Mouse (Mus musculus) left cerebral cortex, postnatal 36 days (tissue): ENCODE measurements around the gene Slc2a1. TPM values are rescaled to one million over a fixed set of nuclear protein-coding genes. Genes with fewer than 3 reads are reported as not detected.

Experiments used
- DNase-seq, 2 experiments: peaks; one replicate each; pipeline ENCODE4 v3.0.0; 2021 to 2022; ENCODE audit warnings: low spot score in 2 of 2, mixed read lengths in 1 of 2
- intact Hi-C: fragments of 180-260 bp; cut with DNase I; formaldehyde crosslinking; loops from one replicate; pipeline ENCODE4 v1.15.1; 2025
- total RNA-seq, 2 experiments: library from RNA; stranded (reverse); gene quantifications; 2 replicates each; pipeline ENCODE4 v1.2.3; 2021

Slc2a1 gene
- total RNA-seq: 100 to 1,000 TPM; 107 to 126 TPM

GRCm38 (mm10) chr4:119108495-119109408, at the start of gene Slc2a1:
Slc2a1 (plus strand) TSS chr4:119108711.
- DNase-seq: peak; percentile 87 to 91
- intact Hi-C loops: loop anchor here (5.0 kb wide), 1 partner anchor 101 kb away; no protein-coding TSS in a partner anchor

GRCm38 (mm10) chr4:119066791-119067190, 41.7 kb upstream of the Slc2a1 start:
- no peak for DNase-seq
- intact Hi-C loops: no loop called here

DNA sequence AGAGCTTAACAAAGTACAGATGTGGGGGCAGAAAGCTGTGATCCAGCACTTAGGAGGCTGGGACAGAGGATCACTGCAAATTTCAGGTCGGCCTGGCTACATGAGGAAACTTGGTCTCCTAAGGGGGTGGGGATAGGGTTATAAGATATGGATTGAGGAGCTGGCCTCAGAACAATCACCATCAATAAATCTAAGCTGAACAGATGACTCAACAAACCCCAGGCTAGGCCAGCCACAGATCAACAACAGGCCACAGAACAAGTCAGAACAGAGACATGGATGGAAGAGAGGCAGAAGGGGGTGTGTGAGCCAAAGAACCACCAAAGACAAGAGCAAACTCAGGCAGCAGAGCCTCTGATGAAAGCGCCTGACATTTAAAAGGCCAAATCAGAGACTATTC, 41.3 kb upstream of the Slc2a1 start:
- intact Hi-C loops: no loop called here
- no peak for DNase-seq

GRCm38 (mm10) chr4:119068918-119069317, 39.6 kb upstream of the Slc2a1 start:
- no peak for DNase-seq
- intact Hi-C loops: no loop called here

- intact Hi-C loops: no loop called here
- DNase-seq: no peak
Observed at GRCm38 (mm10) chr4:119070181-119070580, 38.3 kb upstream of the Slc2a1 start.

DNA sequence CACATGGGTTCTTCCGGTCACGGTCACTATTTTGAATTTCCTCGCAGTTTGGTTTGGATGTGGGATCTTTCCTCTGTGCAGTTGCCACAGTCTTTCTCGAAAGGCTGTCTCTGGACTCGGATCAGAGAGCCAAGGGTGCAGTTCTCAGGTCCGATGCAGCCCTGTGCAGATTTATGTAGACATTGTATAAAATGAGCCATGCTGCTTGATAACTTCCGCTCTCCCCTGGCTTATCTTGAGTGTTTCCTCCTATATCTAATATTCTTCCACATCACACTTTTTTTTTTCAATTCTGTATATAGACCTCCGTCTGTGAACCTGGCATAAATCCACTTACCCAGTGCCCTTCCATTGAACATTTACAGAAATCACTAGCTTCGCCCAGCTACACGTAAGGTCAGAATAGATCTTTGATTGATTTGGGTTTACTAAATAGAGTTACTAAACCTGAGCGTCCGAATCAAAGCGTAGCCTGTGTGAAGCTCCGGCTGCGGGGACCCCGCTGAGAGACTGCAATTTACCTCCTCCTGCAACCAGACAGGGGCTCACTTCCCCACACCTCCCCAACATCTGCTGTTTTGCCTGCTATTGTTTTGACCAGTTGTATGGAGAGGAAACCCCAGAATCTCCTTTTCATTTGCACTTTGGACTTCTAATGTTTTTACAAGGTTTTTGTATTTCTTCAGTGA, 37.4 kb upstream of the Slc2a1 start:
- intact Hi-C loops: no loop called here
- DNase-seq: no peak

DNA sequence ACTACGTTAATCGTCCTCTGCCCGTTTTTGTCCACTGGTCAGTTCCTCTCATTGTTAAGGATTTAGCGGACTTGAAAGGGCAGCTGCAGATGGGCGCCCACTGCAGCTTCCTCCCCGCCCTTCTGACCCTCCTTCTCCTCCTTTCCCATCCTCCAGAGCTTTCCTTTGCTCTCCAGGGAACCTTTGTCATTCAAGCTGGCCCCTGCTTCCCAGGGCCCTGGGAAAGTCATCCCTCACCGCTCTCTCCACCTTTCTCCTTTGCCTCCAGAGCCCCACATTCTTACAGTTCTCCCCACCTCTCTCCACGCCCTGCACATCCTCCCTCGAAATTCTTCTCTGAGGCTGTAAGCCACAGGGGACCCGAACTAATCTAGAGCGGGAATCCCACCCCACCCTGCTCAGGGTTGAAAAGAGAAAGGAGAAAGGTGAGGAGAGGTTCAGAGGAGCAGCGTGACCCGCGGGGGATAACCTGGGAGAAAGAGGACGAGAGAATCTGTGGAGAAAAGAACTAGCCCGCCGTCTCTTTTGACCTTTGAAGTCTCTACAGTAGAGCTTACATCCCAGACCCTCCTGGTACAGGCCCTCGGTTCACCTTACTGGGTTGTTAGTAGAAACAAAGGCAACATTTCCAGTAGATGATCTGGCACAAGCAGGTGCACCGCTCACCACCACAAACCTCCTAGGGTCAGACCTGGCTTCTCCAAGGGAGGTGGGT, 36.7 kb upstream of the Slc2a1 start:
- no peak for DNase-seq
- intact Hi-C loops: no loop called here

DNA sequence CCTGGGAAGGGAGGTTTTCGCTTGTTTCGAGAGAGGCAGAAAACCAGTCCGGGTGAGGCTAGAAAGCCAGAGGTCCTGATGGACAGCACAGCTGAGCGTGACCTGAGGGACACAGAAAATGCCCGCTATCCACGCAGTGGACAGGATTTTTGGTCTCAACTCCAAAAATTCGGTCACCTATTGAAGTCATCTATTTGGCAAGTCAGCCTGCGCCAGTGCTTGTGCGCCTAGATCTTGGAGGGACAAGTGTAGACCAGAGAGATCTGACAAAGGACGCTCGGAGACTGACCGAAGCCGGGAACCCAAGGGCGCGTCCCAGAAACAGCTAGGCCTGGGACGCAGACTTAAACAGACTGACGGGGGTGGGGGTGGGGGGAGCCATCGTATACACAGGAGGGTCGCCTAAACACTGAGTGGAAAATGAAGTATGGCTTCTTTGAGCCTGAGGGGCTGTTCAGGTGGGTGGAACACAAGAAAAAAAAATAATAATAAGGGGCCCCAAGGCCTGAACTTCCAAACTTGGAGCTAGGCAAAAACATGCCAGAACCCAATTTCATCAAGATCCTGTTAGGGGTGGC, 36.1 kb upstream of the Slc2a1 start:
- intact Hi-C loops: no loop called here
- no peak for DNase-seq

DNA sequence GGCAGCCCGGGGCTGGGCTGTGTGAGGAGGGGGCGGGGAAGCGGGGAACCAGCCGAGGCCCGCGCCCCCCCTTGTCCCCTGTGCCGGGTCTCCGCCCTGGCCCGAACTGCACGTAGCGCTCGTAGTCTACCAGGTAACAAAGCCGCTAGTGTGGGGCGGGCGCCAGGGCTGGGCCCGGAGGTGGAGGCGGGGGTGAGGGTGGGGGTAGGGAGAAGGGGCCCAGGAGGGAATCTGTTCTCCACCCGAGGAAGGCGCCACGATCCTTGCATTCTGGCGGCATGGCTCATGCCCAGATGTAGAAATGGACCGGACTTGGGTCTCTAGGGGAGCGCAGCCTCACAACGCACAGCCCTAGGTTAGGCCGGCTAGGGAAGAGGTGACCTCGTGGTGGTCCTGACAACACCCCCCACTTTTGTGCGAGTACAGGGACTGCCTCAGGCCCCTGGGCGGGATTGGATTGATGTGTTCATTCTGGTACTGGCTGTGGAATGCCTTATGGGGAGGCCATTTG, 35.5 kb upstream of the Slc2a1 start:
- no peak for DNase-seq

DNA sequence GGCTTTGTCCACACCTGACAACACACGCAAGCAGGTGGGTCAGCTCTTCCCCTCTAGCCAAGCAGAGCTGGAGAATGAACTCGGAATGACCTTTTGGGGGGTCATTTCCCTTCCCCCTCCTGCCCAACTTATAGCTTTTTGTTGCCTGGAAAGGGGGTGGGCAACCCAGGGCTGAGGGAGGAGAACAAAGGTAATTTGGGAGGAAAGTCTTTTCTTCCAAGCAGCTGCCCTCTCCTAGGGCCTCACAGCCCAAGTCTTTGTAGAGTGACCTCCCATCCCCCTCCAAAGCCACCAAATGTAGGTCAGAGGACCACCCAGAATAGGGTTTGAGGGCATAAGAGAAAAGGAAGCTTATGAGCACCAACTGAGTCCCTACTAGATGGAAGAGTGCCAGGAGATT, 34.9 kb upstream of the Slc2a1 start:
- DNase-seq: no peak
- intact Hi-C loops: no loop called here

More for the DNA sequence above, 35.5 kb upstream of the Slc2a1 start:
- intact Hi-C loops: no loop called here

DNA sequence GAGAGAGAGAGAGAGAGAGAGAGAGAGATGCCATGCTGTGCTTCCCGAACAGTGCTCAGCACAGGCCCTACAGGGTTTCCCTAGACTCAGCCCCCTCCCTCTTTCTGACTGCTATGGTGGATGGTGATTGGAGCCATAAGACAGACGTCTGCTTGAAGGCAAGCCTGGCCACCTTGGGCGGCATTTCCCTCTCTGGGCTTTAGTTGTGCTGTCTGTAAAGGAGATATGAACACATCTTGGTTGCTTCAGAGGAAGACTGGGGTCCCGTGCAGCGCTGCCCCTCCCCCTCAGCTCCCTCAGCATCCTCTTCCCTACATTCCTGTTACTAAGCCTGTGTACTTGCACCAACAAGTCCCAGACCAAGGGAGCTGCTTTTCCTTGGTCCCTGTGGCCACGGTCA, 33.9 kb upstream of the Slc2a1 start:
- intact Hi-C loops: no loop called here
- no peak for DNase-seq

DNA sequence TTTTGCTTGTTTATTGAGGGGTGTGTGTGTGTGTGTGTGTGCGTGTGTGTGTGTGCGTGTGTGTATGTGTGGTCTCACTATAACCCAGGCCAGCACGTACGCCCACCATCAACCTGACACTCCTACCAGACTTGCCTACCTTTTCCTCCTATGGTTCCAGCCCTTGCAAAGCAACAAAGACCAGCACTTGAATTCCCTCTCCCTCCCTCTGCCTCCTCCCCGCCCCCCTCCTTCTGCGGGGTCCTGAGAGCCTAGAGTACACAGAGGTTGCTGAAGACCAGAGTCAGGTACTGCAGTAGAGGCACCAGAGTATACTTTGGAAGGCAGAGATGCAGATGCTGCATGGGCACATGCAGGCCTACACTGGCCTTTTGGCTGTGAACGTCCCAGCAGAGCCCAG, 33.2 kb upstream of the Slc2a1 start:
- DNase-seq: no peak
- intact Hi-C loops: no loop called here

DNA sequence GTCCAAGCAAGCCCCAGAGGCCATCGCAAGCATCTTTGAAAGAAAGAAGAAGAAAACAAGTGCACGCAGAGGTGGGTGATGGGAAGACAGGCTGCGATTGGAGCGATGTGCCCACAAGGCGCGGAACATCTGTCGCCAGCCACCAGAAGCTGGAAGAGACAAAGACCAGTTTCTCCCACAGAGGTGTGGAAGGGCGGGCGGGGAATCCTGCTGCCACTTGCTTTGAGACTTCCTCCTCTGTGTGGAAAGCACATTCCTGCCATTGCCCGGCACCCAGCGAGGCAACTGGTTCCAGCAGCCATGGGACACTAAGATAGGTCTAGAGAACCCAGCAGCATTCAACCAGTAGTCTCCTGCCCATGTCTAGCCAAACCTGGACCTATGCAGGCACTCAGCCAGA, 32.2 kb upstream of the Slc2a1 start:
- intact Hi-C loops: no loop called here

GRCm38 (mm10) chr4:119077084-119077682, 31.3 kb upstream of the Slc2a1 start:
- intact Hi-C loops: no loop called here
- DNase-seq: no peak

More for the DNA sequence above, 32.2 kb upstream of the Slc2a1 start:
- no peak for DNase-seq

GRCm38 (mm10) chr4:119079928-119080327, 28.6 kb upstream of the Slc2a1 start:
- DNase-seq: no peak
- intact Hi-C loops: no loop called here

DNA sequence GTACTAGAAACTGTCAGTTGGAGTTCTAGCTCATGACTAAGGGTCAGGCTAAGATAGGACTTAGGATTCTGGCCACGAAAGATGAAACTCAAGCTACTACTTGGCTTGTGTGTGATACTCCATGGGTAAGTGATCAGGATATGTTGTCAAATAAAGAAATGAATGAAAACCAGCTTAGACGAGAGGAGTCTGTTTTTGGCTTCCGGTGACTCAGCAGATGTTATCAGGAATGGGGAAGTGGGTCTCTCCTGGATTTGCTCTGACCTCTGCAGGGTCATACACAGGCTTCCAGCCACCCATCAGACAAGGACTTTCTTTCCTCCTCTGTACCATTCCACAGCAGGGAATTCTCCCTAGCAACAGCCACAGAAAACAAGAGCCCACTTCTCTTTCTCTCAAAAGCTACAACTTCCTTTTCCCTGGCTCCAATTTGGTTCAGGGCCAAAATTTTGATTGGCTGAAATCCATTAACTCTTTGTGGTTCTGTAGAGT, 25.7 kb upstream of the Slc2a1 start:
- intact Hi-C loops: no loop called here
- DNase-seq: no peak

DNA sequence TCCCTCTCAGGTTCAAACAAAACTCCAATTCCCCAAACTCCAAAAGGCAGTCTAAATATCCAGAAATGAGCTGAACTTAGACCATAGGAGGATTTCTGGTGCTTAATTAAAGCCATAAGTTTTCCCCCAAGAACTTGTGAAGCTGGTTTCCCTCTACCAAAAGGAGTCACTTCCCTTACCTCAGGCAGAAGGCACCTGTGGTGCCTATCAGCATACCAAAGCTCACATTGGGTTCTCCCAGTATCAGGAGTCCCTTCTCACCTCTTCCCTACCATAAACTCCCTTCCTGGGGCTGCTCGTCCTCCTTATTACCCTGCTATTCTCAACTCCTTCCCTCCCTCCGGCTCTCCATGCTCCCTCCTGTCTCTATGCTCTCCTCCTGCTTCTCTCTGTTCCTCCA, 20.1 kb upstream of the Slc2a1 start:
- no peak for DNase-seq
- intact Hi-C loops: no loop called here

DNA sequence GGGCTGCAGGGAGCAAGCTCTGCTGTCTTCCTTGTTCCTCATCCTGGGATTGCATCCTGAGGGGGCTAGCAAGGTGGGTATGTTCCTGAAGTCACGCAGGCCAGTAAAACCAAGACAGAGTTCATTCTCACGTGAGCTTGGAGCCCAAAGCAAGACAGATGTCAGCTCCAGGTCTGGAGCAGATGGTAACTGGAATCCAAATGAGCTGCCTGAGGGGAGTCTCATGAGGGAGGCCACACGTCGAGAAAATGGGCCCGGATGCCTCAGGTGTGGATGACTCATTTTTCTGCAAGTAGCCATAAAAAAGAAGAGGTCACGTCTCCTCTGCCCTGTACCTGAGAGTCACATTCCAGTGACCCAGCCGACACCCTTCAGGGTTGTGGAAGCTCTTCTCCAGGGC, 14.6 kb upstream of the Slc2a1 start:
- no peak for DNase-seq
- intact Hi-C loops: loop anchor here (2.0 kb wide), 1 partner anchor 49 kb away; no protein-coding TSS in a partner anchor

DNA sequence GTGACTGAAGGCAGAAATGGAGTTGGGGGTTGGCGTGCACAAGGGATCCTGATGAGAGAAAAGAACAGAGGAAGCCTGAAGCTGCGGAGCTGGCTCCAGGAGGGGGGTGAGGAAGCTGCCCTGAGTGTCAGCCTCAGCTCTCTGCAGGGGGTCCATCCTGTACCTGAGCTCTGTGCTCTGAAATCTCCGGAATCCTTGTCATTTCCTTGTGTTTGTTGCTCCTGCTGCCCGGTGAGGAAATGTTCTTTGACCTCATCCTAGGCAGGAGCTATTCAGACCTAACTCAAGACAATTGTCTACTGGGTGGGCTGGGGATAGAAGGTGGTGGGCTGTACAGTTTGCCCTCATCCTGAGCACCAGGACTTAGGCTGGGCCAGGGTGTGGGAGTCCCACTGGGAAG, 13.5 kb upstream of the Slc2a1 start:
- intact Hi-C loops: loop anchor here (2.0 kb wide), 1 partner anchor 50 kb away; no protein-coding TSS in a partner anchor
- no peak for DNase-seq
